Mouse (Mus musculus): ENCODE results near the gene Zdhhc16.
A peak's percentile ranks its signal among the peaks of the same experiment; 100 is the strongest.

The Zdhhc16 gene

GRCm38 (mm10) chr19:41987206-41987605, 53.9 kb downstream of the Zdhhc16 start:
- no peak for DNase-seq (ENCODE audit: low spot score)

- DNase-seq (ENCODE audit: low spot score): no peak
Measured at GRCm38 (mm10) chr19:41989810-41990209, 56.5 kb downstream of the Zdhhc16 start.

- DNase-seq (ENCODE audit: low spot score): no peak
Measured at GRCm38 (mm10) chr19:41991926-41992477, 58.7 kb downstream of the Zdhhc16 start.

- no peak for DNase-seq (ENCODE audit: low spot score)
Measured at GRCm38 (mm10) chr19:41992971-41993370, 59.7 kb downstream of the Zdhhc16 start.

- DNase-seq (ENCODE audit: low spot score): peak; percentile 91
Measured at GRCm38 (mm10) chr19:41993484-41993883, 60.2 kb downstream of the Zdhhc16 start.
